Comparison of ENCODE assay signal across 7 mouse cellular contexts in genomic region chr6:148940383-148940782, GRCm38 (mm10). TPM values are rescaled to one million over a fixed set of nuclear protein-coding genes. Genes with fewer than 3 reads are reported as not detected.
DNase-seq lines count a peak whose midpoint lies in the region; ATAC-seq and TF ChIP-seq lines count a peak whose summit lies in the region.
"Not testable (repeated sequence)": the region's sequence is repeated elsewhere in the genome, so short reads cannot be mapped to it uniquely, and the experiment has no call there.

No protein-coding gene starts in this region.

- H3K36me3 ChIP-seq in liver, embryonic 14.5 days (replicated peaks; ENCODE audit: control insufficient read depth, insufficient read depth, low read depth); stomach, postnatal 0 days (ENCODE audit: control insufficient read depth, insufficient read depth, low read length): not testable (repeated sequence)

- not testable (repeated sequence) for H3K9me3 ChIP-seq in liver, embryonic 14.5 days (ENCODE audit: control insufficient read depth, low read length); stomach, postnatal 0 days (ENCODE audit: control insufficient read depth, low read length)

- 0 out of 2 replicates have a peak, but pooled peaks have one; percentile 6 for TF ChIP-seq CTCF in cortical plate, adult 2 months (IDR thresholded peaks at IDR 0.05; ENCODE audit: extremely low read depth, insufficient read depth, low read length)
- TF ChIP-seq CTCF in liver, embryonic 14.5 days (IDR thresholded peaks at IDR 0.05; ENCODE audit: low read depth) = peak; percentile 15; the same call in 1 of the 2 replicates
- TF ChIP-seq CTCF in stomach, postnatal 0 days (IDR thresholded peaks at IDR 0.05; ENCODE audit: low read depth) = peak; percentile 43

- not testable (repeated sequence) for TF ChIP-seq POLR2A in cortical plate, adult 2 months (IDR thresholded peaks at IDR 0.05; ENCODE audit: extremely low read depth, insufficient read depth, low read length)

- not testable (repeated sequence) for H3K27me3 ChIP-seq in liver, embryonic 14.5 days (ENCODE audit: control insufficient read depth, insufficient read depth, low read length); stomach, postnatal 0 days (ENCODE audit: control insufficient read depth, insufficient read depth, low read length)

- ATAC-seq in liver, embryonic 14.5 days (ENCODE audit: insufficient read depth); stomach, postnatal 0 days (ENCODE audit: low FRiP score, low TSS enrichment): not testable (repeated sequence)
- peak; percentile 49 for ATAC-seq in megakaryocyte progenitor cell, adult 5-6 weeks (replicated peaks; ENCODE audit: poor library complexity)

- not testable (repeated sequence) for H3K4me2 ChIP-seq in liver, embryonic 14.5 days (ENCODE audit: low read depth); stomach, postnatal 0 days (replicated peaks; ENCODE audit: low read depth)

- H3K9ac ChIP-seq in liver, embryonic 14.5 days (replicated peaks); stomach, postnatal 0 days (ENCODE audit: low read length): not testable (repeated sequence)

- not testable (repeated sequence) for H3K27ac ChIP-seq in cortical plate, adult 2 months (ENCODE audit: insufficient read depth, low read length); liver, embryonic 14.5 days; stomach, postnatal 0 days (replicated peaks)

- TF ChIP-seq EP300 in liver, embryonic 14.5 days (IDR thresholded peaks at IDR 0.05; ENCODE audit: low read depth); stomach, postnatal 0 days (optimal IDR thresholded peaks at IDR 0.05): not testable (repeated sequence)

- H3K4me1 ChIP-seq in cortical plate, adult 2 months (ENCODE audit: control insufficient read depth, insufficient read depth, low read length); stomach, postnatal 0 days (replicated peaks; ENCODE audit: control insufficient read depth, insufficient read depth): not testable (repeated sequence)
- H3K4me1 ChIP-seq in liver, embryonic 14.5 days (replicated peaks; ENCODE audit: control insufficient read depth in 2 of 2, insufficient read depth in 2 of 2, low read length in 1 of 2) = peaks cover 2 to 17% of the 10 kb centered on the region in 2 experiments; a peak in 3 of 4 replicates

- H3K4me3 ChIP-seq in cortical plate, adult 2 months (ENCODE audit: insufficient read depth, low read length); liver, embryonic 14.5 days (ENCODE audit: insufficient read depth in 1 of 2, low read depth in 2 of 2, low read length in 2 of 2); stomach, postnatal 0 days (ENCODE audit: low read depth, low read length): not testable (repeated sequence)

- DNase-seq in CD4-positive helper T cell, adult 2 months (ENCODE audit: low read depth, low spot score) = peak; percentile 38
- DNase-seq in NIH3T3 (ENCODE audit: low read depth) = peak; percentile 71
- peak; percentile 33 for DNase-seq in induced T-regulatory cell, adult 2 months (ENCODE audit: low read depth)
- not testable (repeated sequence) for DNase-seq in liver, embryonic 14.5 days (ENCODE audit: low read depth in 3 of 3, low spot score in 3 of 3); stomach, postnatal 0 days (ENCODE audit: low spot score)

- 62% methylated on average over 2 of the region's 3 CpGs for WGBS in liver, embryonic 14.5 days (ENCODE audit: insufficient replicate concordance)
- WGBS in stomach, postnatal 0 days = 64% methylated on average over 2 of the region's 3 CpGs

RNA-seq across cellular contexts. Expression of gene Sinhcaf, which starts 5.9 kb away (rescaled TPM):
- polyA plus RNA-seq in cortical plate, adult 2 months (2012; rRNA removed) = 1.6 and 2.1 TPM in 2 replicates
- polyA plus RNA-seq in liver, embryonic 14.5 days (2012; rRNA removed) = 5.1 and 7.5 TPM in 2 replicates
- polyA plus RNA-seq in liver, embryonic 14.5 days (2014; fragmentation: Nextera tagmentation; extraction: Ambion mirVana) = 15.1 and 16.6 TPM in 2 replicates
- 43.3 and 43.6 TPM in 2 replicates for total RNA-seq in megakaryocyte progenitor cell, adult 5-6 weeks (2015)
- total RNA-seq in megakaryocyte progenitor cell, adult 5-6 weeks (2017) = 97.8 and 122 TPM in 2 replicates
- 27.6 and 27.9 TPM in 2 replicates for polyA plus RNA-seq in stomach, postnatal 0 days (2015; fragmentation: Nextera tagmentation; extraction: Ambion mirVana)

RNA-seq across cellular contexts. Expression of gene Caprin2, which starts 44.3 kb away (rescaled TPM):
- polyA plus RNA-seq in cortical plate, adult 2 months (2012; rRNA removed) = 17.2 and 17.3 TPM in 2 replicates
- 6.4 and 8.0 TPM in 2 replicates for polyA plus RNA-seq in liver, embryonic 14.5 days (2012; rRNA removed)
- 3.1 and 4.5 TPM in 2 replicates for polyA plus RNA-seq in liver, embryonic 14.5 days (2014; fragmentation: Nextera tagmentation; extraction: Ambion mirVana)
- 4.0 and 6.0 TPM in 2 replicates for total RNA-seq in megakaryocyte progenitor cell, adult 5-6 weeks (2015)
- total RNA-seq in megakaryocyte progenitor cell, adult 5-6 weeks (2017) = 4.9 and 8.8 TPM in 2 replicates
- polyA plus RNA-seq in stomach, postnatal 0 days (2015; fragmentation: Nextera tagmentation; extraction: Ambion mirVana) = 4.0 and 5.0 TPM in 2 replicates
